Mouse (Mus musculus): Measurements from ENCODE around the gene Nkd2. TPM values are rescaled to one million over a fixed set of nuclear protein-coding genes. Genes with fewer than 3 reads are reported as not detected.
A peak's percentile ranks its signal among the peaks of the same experiment; 100 is the strongest.

The Nkd2 gene
- polyA plus RNA-seq, 1 experiment from 2014 or later = 3.9 TPM

DNA sequence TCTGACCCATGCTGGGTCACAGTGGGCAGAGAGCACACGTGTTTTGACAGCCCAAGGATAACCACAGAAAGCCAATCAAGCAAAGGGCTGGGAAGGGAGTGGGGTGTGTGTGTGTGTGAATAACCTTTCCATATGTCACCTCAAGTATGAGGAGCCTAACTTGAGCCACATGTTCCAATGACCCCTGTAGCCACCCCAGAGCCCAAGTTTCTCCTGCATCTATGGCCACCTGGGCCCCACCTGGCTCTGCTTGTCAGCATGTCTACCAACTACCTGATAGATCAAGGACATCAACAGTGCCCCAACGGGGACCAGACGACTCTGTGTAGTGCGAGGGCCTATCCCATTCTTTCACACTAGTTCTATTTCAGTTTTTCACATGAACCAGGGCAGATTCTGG, 7.7 kb downstream of the Nkd2 start:
- Histone ChIP-seq H3K27me3 (replicated peaks) (peaks cover 9% of the 10 kb centered on the region), H3K4me3 (no peak overlapping the region), H3K36me3 (no peaks in the 10 kb centered on the region), H3K27ac (replicated peaks) (no peak overlapping the region), H3K9me3 (no peaks in the 10 kb centered on the region), H3K4me1 (peaks cover 39% of the 10 kb centered on the region), H3K9ac (no peak overlapping the region), H3K4me2 (no peak overlapping the region)
- WGBS = 75% methylated on average over 4 of the region's 4 CpGs
- ATAC-seq (ENCODE audit: extremely low read depth, insufficient number of reproducible peaks, low FRiP score, low TSS enrichment) = no peak

DNA sequence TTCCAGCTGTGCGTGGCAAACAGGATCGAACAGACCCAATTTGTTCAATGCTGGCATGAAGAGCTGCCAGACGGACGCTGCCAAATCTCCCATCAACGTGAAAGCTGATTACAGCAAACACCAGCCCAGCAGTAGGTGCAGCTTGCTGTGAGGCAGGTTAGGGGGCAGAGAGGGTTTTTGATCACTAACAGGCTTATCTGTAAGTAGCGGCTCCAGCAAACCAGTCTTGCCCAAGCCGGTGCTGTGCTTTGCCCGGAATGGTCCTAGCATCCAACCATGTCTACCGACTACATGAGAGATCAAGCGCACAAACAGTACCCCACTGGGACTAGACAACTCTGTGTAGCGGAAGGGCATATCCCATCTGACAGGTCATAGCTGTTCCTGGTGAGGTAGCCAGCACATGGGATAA, 8.3 kb downstream of the Nkd2 start:
- H3K4me2 ChIP-seq = no peak overlapping the region
- H3K4me3 ChIP-seq = no peak overlapping the region
- peaks cover 5% of the 10 kb centered on the region; the same call in 1 of the 2 replicates for H3K27me3 ChIP-seq (replicated peaks)
- WGBS = 68% methylated on average over 11 of the region's 11 CpGs
- H3K9ac ChIP-seq = no peak overlapping the region
- no peak overlapping the region for H3K27ac ChIP-seq (replicated peaks)
- peaks cover 39% of the 10 kb centered on the region for H3K4me1 ChIP-seq
- no peaks in the 10 kb centered on the region for H3K9me3 ChIP-seq
- no peak for ATAC-seq (ENCODE audit: extremely low read depth, insufficient number of reproducible peaks, low FRiP score, low TSS enrichment)
- H3K36me3 ChIP-seq = no peaks in the 10 kb centered on the region

- H3K36me3 ChIP-seq = no peaks in the 10 kb centered on the region
- 75% methylated on average over 8 of the region's 8 CpGs for WGBS
- no peak overlapping the region for H3K9ac ChIP-seq
- peaks cover 47% of the 10 kb centered on the region for H3K4me1 ChIP-seq
- H3K9me3 ChIP-seq = no peaks in the 10 kb centered on the region
- no peak overlapping the region for H3K4me2 ChIP-seq
- no peak overlapping the region for H3K27ac ChIP-seq (replicated peaks)
- ATAC-seq (ENCODE audit: extremely low read depth, insufficient number of reproducible peaks, low FRiP score, low TSS enrichment) = no peak
- no peaks in the 10 kb centered on the region for H3K27me3 ChIP-seq (replicated peaks)
- no peak overlapping the region for H3K4me3 ChIP-seq
Measured at GRCm38 (mm10) chr13:73837708-73838107, 9.7 kb downstream of the Nkd2 start.

GRCm38 (mm10) chr13:73836491-73836890, 10.9 kb downstream of the Nkd2 start:
- 71% methylated on average over 6 of the region's 6 CpGs for WGBS

DNA sequence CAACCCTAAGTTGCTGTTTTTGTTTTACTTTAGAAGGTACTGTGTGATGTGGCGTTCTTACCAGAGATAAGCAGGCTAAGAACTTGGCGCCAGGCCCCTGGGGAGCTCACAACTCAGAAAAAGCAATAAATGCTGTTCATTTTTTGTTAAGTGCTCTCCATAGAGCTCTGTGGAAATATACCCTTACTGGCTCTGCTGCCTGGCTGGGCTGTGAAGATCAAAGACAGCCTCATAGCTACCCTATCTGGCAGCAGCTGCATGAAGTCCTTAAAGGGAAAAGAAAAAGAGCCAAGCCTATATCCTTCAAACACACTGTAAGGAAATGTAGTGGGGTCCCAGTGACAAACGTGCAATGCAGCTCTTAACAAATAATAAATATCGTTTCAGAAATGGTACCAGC, 11.6 kb downstream of the Nkd2 start:
- no peaks in the 10 kb centered on the region for H3K9me3 ChIP-seq
- no peak overlapping the region for H3K4me3 ChIP-seq
- H3K4me2 ChIP-seq = no peak overlapping the region
- peak overlapping the region; percentile 66 for H3K27ac ChIP-seq (replicated peaks)
- H3K27me3 ChIP-seq (replicated peaks) = no peaks in the 10 kb centered on the region
- H3K4me1 ChIP-seq = peaks cover 40% of the 10 kb centered on the region
- ATAC-seq (ENCODE audit: extremely low read depth, insufficient number of reproducible peaks, low FRiP score, low TSS enrichment) = no peak
- H3K9ac ChIP-seq = no peak overlapping the region
- no peaks in the 10 kb centered on the region for H3K36me3 ChIP-seq
- WGBS = 36% methylated on average over 4 of the region's 4 CpGs

More at GRCm38 (mm10) chr13:73836491-73836890, 10.9 kb downstream of the Nkd2 start:
- Histone ChIP-seq H3K9ac (no peak overlapping the region), H3K9me3 (no peaks in the 10 kb centered on the region), H3K4me1 (peaks cover 40% of the 10 kb centered on the region), H3K36me3 (no peaks in the 10 kb centered on the region), H3K27me3 (replicated peaks) (no peaks in the 10 kb centered on the region), H3K4me3 (no peak overlapping the region), H3K27ac (replicated peaks) (peak overlapping the region; percentile 66; the same call in 1 of the 2 replicates), H3K4me2 (no peak overlapping the region)
- no peak for ATAC-seq (ENCODE audit: extremely low read depth, insufficient number of reproducible peaks, low FRiP score, low TSS enrichment)

GRCm38 (mm10) chr13:73833809-73834208, 13.6 kb downstream of the Nkd2 start:
- no peak overlapping the region for H3K9ac ChIP-seq
- no peaks in the 10 kb centered on the region for H3K27me3 ChIP-seq (replicated peaks)
- no peaks in the 10 kb centered on the region for H3K9me3 ChIP-seq
- WGBS = 67% methylated on average over 12 of the region's 12 CpGs
- no peak overlapping the region for H3K4me2 ChIP-seq
- H3K4me1 ChIP-seq = peaks cover 40% of the 10 kb centered on the region
- no peaks in the 10 kb centered on the region for H3K36me3 ChIP-seq
- peak overlapping the region; percentile 15; the same call in 1 of the 2 replicates for H3K27ac ChIP-seq (replicated peaks)
- no peak overlapping the region for H3K4me3 ChIP-seq
- no peak for ATAC-seq (ENCODE audit: extremely low read depth, insufficient number of reproducible peaks, low FRiP score, low TSS enrichment)

- no peak overlapping the region for H3K27ac ChIP-seq (replicated peaks)
- H3K27me3 ChIP-seq (replicated peaks) = no peaks in the 10 kb centered on the region
- H3K4me3 ChIP-seq = no peak overlapping the region
- 0% methylated on average over 2 of the region's 2 CpGs for WGBS
- no peak overlapping the region for H3K9ac ChIP-seq
- no peak overlapping the region for H3K4me2 ChIP-seq
- H3K4me1 ChIP-seq = peaks cover 25% of the 10 kb centered on the region
- no peaks in the 10 kb centered on the region for H3K9me3 ChIP-seq
- ATAC-seq (ENCODE audit: extremely low read depth, insufficient number of reproducible peaks, low FRiP score, low TSS enrichment) = no peak
- no peaks in the 10 kb centered on the region for H3K36me3 ChIP-seq
Measured at GRCm38 (mm10) chr13:73831486-73831885, 15.9 kb downstream of the Nkd2 start.

- no peak overlapping the region for H3K27ac ChIP-seq (replicated peaks)
- ATAC-seq (ENCODE audit: extremely low read depth, insufficient number of reproducible peaks, low FRiP score, low TSS enrichment) = no peak
- H3K4me1 ChIP-seq = peaks cover 4% of the 10 kb centered on the region; the same call in 1 of the 2 replicates
- H3K4me3 ChIP-seq = no peak overlapping the region
- H3K9ac ChIP-seq = no peak overlapping the region
- no peak overlapping the region for H3K4me2 ChIP-seq
- no peaks in the 10 kb centered on the region for H3K36me3 ChIP-seq
- H3K27me3 ChIP-seq (replicated peaks) = no peaks in the 10 kb centered on the region
- WGBS = 68% methylated on average over 8 of the region's 8 CpGs
- no peaks in the 10 kb centered on the region for H3K9me3 ChIP-seq
Measured at GRCm38 (mm10) chr13:73827243-73827642, 20.2 kb downstream of the Nkd2 start.

DNA sequence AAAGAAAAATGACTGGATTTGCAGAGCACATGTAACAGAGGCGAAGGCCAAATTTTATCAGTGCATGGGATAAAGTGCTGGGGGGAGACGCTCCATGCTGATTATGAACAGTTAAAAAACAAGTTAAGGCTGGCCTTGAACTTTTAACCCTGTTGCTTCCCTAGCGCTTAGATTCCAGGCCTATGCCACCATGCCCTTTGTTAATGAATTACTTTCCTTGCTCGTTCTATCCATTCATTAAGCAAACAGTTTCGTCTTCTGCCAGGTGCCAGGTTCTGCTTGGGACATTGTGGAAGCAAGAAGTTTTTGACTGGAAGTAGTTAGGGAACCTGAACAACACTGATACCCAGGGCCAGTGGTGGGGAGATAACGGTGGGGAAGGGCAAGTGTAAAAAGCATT, 23.7 kb downstream of the Nkd2 start:
- ATAC-seq (ENCODE audit: extremely low read depth, insufficient number of reproducible peaks, low FRiP score, low TSS enrichment) = no peak
- H3K4me2 ChIP-seq = no peak overlapping the region
- no peaks in the 10 kb centered on the region for H3K9me3 ChIP-seq
- WGBS = 67% methylated on average over 6 of the region's 6 CpGs
- H3K4me1 ChIP-seq = peaks cover 4% of the 10 kb centered on the region; the same call in 1 of the 2 replicates
- H3K4me3 ChIP-seq = no peak overlapping the region
- H3K27me3 ChIP-seq (replicated peaks) = no peaks in the 10 kb centered on the region
- H3K27ac ChIP-seq (replicated peaks) = no peak overlapping the region
- no peak overlapping the region for H3K9ac ChIP-seq
- H3K36me3 ChIP-seq = peaks cover 5% of the 10 kb centered on the region; the same call in 1 of the 2 replicates

- no peak for ATAC-seq (ENCODE audit: extremely low read depth, insufficient number of reproducible peaks, low FRiP score, low TSS enrichment)
Measured at GRCm38 (mm10) chr13:73822187-73822800, 25.1 kb downstream of the Nkd2 start.

DNA sequence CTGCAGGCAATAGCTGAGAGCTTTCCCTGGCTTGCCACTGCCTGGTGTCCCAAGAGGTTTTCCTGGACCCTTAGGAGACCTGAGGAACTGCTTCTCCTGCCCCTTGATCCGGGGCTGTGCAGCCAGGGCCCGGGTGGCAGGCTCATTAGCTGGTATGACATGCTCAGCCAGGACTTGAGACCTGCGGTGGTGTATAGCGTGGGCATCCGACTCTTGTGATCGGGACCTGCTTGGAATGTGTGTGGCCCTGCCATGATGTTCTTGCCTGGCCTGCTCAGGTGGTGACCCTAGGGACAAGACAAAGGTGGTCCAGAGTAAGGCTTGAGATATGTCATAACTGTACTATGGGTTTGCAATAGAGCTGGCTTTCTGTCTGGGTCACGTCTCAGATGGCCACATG, 26.2 kb downstream of the Nkd2 start:
- Histone ChIP-seq H3K9me3 (no peaks in the 10 kb centered on the region), H3K9ac (no peak overlapping the region), H3K4me2 (no peak overlapping the region), H3K4me3 (no peak overlapping the region), H3K4me1 (peaks cover 4% of the 10 kb centered on the region), H3K27ac (replicated peaks) (no peak overlapping the region), H3K27me3 (replicated peaks) (no peaks in the 10 kb centered on the region), H3K36me3 (peaks cover 13% of the 10 kb centered on the region)
- WGBS = 79% methylated on average over 7 of the region's 7 CpGs
- ATAC-seq (ENCODE audit: extremely low read depth, insufficient number of reproducible peaks, low FRiP score, low TSS enrichment) = no peak

More at GRCm38 (mm10) chr13:73822187-73822800, 25.1 kb downstream of the Nkd2 start:
- WGBS = 60% methylated on average over 4 of the region's 4 CpGs
- H3K4me1 ChIP-seq = peaks cover 4% of the 10 kb centered on the region
- no peak overlapping the region for H3K9ac ChIP-seq
- peaks cover 5% of the 10 kb centered on the region; the same call in 1 of the 2 replicates for H3K36me3 ChIP-seq
- no peaks in the 10 kb centered on the region for H3K27me3 ChIP-seq (replicated peaks)
- no peak overlapping the region for H3K4me3 ChIP-seq
- no peak overlapping the region for H3K4me2 ChIP-seq
- no peak overlapping the region for H3K27ac ChIP-seq (replicated peaks)
- no peaks in the 10 kb centered on the region for H3K9me3 ChIP-seq

DNA sequence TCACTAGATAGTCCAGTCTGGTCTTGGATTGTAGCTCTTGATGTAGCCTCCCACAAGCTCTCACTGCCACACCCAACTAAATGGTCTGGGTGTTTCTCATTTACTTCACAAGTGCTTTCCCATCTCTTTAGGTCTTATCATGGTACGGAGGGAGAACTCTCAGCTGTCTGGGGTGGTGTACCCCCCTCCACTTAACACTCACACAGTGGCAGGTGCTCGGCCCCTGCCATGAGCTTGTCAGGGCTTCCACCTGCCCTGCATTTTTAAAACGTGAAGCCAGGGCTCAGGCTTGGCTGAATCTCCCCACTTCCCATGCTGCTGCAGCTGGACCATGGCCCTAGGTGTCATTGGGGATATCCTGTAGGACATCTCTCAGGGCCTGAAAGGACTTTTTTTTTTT, 28.5 kb downstream of the Nkd2 start:
- 58% methylated on average over 3 of the region's 3 CpGs for WGBS
- Histone ChIP-seq H3K36me3 (peaks cover 36% of the 10 kb centered on the region), H3K9me3 (no peaks in the 10 kb centered on the region), H3K4me2 (no peak overlapping the region), H3K9ac (no peak overlapping the region), H3K27me3 (replicated peaks) (no peaks in the 10 kb centered on the region), H3K4me1 (no peaks in the 10 kb centered on the region; the same call in 1 of the 2 replicates), H3K4me3 (no peak overlapping the region), H3K27ac (replicated peaks) (no peak overlapping the region)
- no peak for ATAC-seq (ENCODE audit: extremely low read depth, insufficient number of reproducible peaks, low FRiP score, low TSS enrichment)
